Mouse (Mus musculus) stomach, embryonic 14.5 days (tissue): ENCODE results near the gene Fndc3b. TPM values are rescaled to one million over a fixed set of nuclear protein-coding genes. Genes with fewer than 3 reads are reported as not detected.

Source experiments
- ATAC-seq: fragments of 200-750 bp; cut with Nextera tagmentation; 2 replicates; pipeline ENCODE4 v1.8.0; 2017; ENCODE audit warnings: low read depth, moderate TSS enrichment; ENCODE audit not compliant: insufficient number of reproducible peaks, insufficient read depth, low FRiP score
- H3K27ac ChIP-seq: fragments of 300-500 bp; sonication (generic); 2 replicates; pipeline ENCODE4 v1.5.1; 2014; ENCODE audit warnings: mild to moderate bottlenecking, low read length, moderate library complexity, mixed read lengths
- H3K27me3 ChIP-seq: fragments of 300-500 bp; sonication (generic); 2 replicates; pipeline ENCODE4 v1.6.1; 2014; ENCODE audit warnings: low read length, control low read depth, mixed read lengths; ENCODE audit not compliant: control insufficient read depth, insufficient read depth
- H3K36me3 ChIP-seq: fragments of 300-500 bp; sonication (generic); 2 replicates; pipeline ENCODE4 v1.6.1; 2014; ENCODE audit warnings: mild to moderate bottlenecking, control low read depth, low read length, moderate library complexity, mixed read lengths; ENCODE audit not compliant: control insufficient read depth, insufficient read depth
- H3K4me1 ChIP-seq: fragments of 300-500 bp; sonication (generic); 2 replicates; pipeline ENCODE4 v1.6.1; 2014; ENCODE audit warnings: low read length, control low read depth, mixed read lengths; ENCODE audit not compliant: control insufficient read depth, insufficient read depth
- H3K4me2 ChIP-seq: fragments of 300-500 bp; sonication (generic); replicated peaks from 2 replicates; pipeline ENCODE4 v1.6.1; 2014; ENCODE audit warnings: low read depth, low read length, control low read depth
- H3K4me3 ChIP-seq: fragments of 300-500 bp; sonication (generic); 2 replicates; pipeline ENCODE4 v1.5.1; 2014; ENCODE audit warnings: low read depth, low read length, control low read depth
- H3K9ac ChIP-seq: fragments of 300-500 bp; sonication (generic); replicated peaks from 2 replicates; pipeline ENCODE4 v1.6.1; 2014; ENCODE audit warnings: low read depth, mild to moderate bottlenecking, control low read depth, low read length, moderate library complexity, mixed read lengths
- H3K9me3 ChIP-seq: fragments of 300-500 bp; sonication (generic); 2 replicates; pipeline ENCODE4 v1.6.1; 2016; ENCODE audit warnings: low read depth, low read length, control low read depth; ENCODE audit not compliant: control insufficient read depth
- WGBS: fragments of 180-500 bp; shearing (Covaris S2); extraction: QIAGEN DNeasy Blood & Tissue Kit; methylation state at CpG from one replicate; pipeline ENCODE4 v1.1.7; 2014; 5-methylcytosine and 5-hydroxymethylcytosine counted together
- polyA plus RNA-seq: library from polyadenylated mRNA; unstranded; fragments of >200 nt; fragmentation: Nextera tagmentation; extraction: Ambion mirVana; gene quantifications from 2 replicates; pipeline ENCODE4 v1.2.1, GENCODE M21; 2014

The Fndc3b gene
- polyA plus RNA-seq, 1 experiment from 2014 or later, result 33.3 TPM

- H3K27me3 ChIP-seq, result no peaks in the 10 kb centered on the region
- no peak overlapping the region for H3K4me3 ChIP-seq
- H3K4me1 ChIP-seq, result peaks cover 43% of the 10 kb centered on the region
- no peak overlapping the region for H3K4me2 ChIP-seq
- H3K27ac ChIP-seq, result no peak overlapping the region
- no peaks in the 10 kb centered on the region for H3K9me3 ChIP-seq
- ATAC-seq, result no peak
- H3K9ac ChIP-seq, result no peak overlapping the region
- WGBS, result 40% methylated on average over 9 of the region's 9 CpGs
- no peaks in the 10 kb centered on the region for H3K36me3 ChIP-seq
These were observed 58.6 kb downstream of the Fndc3b start for GRCm38 (mm10) chr3:27652451-27653011.

DNA sequence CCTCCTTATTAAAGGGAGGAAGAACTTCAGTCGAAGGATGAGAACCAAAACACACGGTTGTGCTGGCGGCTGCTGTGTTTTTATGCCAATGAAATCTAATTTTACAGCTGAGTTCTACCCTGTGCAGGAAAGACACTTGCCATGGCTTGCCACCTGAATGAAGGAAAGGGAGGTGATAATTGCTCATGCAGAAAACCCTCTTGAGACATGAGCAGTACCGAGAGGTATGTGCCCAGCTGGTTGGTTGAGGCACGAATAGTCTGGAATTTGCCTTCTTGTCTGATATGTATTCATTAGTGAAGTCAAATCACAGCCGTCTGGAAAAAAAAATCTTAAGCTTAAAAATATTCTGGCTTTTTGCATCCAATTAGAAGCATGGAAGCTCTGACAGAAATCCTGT, 59.4 kb downstream of the Fndc3b start:
- H3K9ac ChIP-seq, result no peak overlapping the region
- H3K9me3 ChIP-seq, result no peaks in the 10 kb centered on the region
- H3K27ac ChIP-seq, result no peak overlapping the region
- no peak overlapping the region for H3K4me3 ChIP-seq
- H3K4me1 ChIP-seq, result peaks cover 51% of the 10 kb centered on the region
- 55% methylated on average over 6 of the region's 6 CpGs for whole genome bisulfite sequencing
- no peaks in the 10 kb centered on the region for H3K36me3 ChIP-seq
- no peak for ATAC-seq
- H3K27me3 ChIP-seq, result no peaks in the 10 kb centered on the region
- H3K4me2 ChIP-seq, result no peak overlapping the region

- 85% methylated on average over 11 of the region's 11 CpGs for WGBS
- H3K9me3 ChIP-seq, result no peaks in the 10 kb centered on the region
- no peak for ATAC-seq
- no peak overlapping the region for H3K27ac ChIP-seq
- H3K4me3 ChIP-seq, result no peak overlapping the region
- no peaks in the 10 kb centered on the region for H3K27me3 ChIP-seq
- H3K4me2 ChIP-seq, result no peak overlapping the region
- H3K4me1 ChIP-seq, result peaks cover 45% of the 10 kb centered on the region
- no peaks in the 10 kb centered on the region for H3K36me3 ChIP-seq
- no peak overlapping the region for H3K9ac ChIP-seq
These were observed 61.0 kb downstream of the Fndc3b start for GRCm38 (mm10) chr3:27650083-27650482.

DNA sequence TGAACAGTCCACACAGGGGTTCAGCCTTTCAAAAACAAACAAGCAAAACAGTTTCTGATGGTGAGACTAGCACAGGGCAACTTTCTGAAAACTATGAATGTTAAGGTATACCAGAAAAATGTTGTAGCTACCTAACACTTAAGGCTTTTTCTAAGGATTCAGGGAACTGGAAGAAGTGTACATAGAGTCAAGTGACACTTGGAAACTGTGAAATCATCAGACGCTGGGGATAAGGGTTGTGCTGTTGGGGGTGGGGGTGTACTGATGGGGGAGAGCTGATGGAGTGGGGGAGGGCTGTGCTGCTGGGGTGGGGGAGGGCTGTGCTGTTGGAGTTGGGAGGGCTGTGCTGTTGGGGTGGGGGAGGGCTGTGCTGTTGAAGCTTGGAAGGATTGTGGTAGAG, 61.8 kb downstream of the Fndc3b start:
- Histone ChIP-seq H3K27me3 (no peaks in the 10 kb centered on the region), H3K9me3 (no peaks in the 10 kb centered on the region), H3K4me2 (no peak overlapping the region), H3K4me3 (no peak overlapping the region), H3K9ac (no peak overlapping the region), H3K4me1 (peaks cover 43% of the 10 kb centered on the region), H3K36me3 (no peaks in the 10 kb centered on the region), H3K27ac (no peak overlapping the region)
- 50% methylated on average over 1 of the region's 1 CpGs for WGBS
- no peak for ATAC-seq

GRCm38 (mm10) chr3:27642381-27642780, 68.7 kb downstream of the Fndc3b start:
- Histone ChIP-seq H3K36me3 (peaks cover 2% of the 10 kb centered on the region; the same call in 1 of the 2 replicates), H3K9ac (no peak overlapping the region)
- WGBS, result 89% methylated on average over 6 of the region's 6 CpGs

DNA sequence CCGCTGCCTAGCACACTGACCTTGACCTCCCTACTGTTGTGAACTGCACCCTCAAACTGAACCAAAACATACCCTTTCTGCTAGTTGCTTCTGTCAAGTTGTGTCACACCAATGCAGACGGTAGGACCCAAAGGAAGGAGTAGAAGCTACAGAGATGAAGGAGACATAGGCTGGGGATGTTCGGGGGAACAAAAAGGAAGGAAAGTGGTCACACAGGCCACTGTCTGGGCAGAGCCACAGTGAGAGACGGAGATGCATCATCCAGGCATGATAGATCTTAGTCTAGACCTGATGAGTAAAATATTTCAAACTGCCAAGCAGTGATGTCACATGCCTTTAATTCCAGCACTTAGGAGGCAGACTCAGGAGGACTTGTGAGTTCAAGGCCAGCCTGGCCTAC, 71.4 kb downstream of the Fndc3b start:
- no peaks in the 10 kb centered on the region for H3K9me3 ChIP-seq
- no peak overlapping the region for H3K4me2 ChIP-seq
- 84% methylated on average over 4 of the region's 4 CpGs for WGBS
- H3K27me3 ChIP-seq, result no peaks in the 10 kb centered on the region
- H3K36me3 ChIP-seq, result peaks cover 2% of the 10 kb centered on the region; the same call in 1 of the 2 replicates
- H3K27ac ChIP-seq, result no peak overlapping the region
- ATAC-seq, result no peak
- H3K4me1 ChIP-seq, result no peaks in the 10 kb centered on the region; the same call in 1 of the 2 replicates
- H3K9ac ChIP-seq, result no peak overlapping the region
- no peak overlapping the region for H3K4me3 ChIP-seq

More at GRCm38 (mm10) chr3:27642381-27642780, 68.7 kb downstream of the Fndc3b start:
- no peak for ATAC-seq
- Histone ChIP-seq H3K27me3 (no peaks in the 10 kb centered on the region), H3K4me1 (peaks cover 8% of the 10 kb centered on the region), H3K4me2 (no peak overlapping the region), H3K4me3 (no peak overlapping the region), H3K9me3 (no peaks in the 10 kb centered on the region), H3K27ac (no peak overlapping the region)

DNA sequence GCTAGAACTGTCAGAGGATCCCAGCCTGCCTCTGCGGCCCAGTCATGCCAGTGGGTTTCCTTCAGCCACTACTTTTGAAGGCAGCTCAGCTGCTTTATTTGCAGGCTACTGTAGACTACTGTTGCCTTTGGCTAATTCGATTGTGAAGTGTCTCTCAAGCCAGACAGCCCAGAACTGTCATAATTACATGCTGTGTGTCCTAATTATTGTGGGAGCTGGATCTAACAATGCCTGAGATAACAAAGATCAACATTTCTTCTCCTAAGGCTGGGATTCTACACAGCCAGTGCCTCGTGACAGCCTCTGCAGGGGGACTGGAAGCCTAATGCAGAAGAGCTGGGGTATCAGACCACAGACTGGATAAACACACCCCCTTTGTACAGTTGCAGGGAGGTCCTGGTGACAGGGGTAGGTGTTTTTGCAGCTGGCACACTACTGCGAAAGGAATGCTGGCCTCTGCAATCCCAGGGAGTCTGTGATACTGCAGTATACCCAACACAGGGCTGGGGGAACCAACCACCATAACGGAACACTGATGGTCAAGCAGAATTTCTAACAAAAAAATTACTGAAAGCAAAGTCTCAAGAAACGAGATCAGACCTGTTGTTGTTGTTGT, 74.0 kb downstream of the Fndc3b start:
- H3K9ac ChIP-seq, result no peak overlapping the region
- no peaks in the 10 kb centered on the region; the same call in 1 of the 2 replicates for H3K36me3 ChIP-seq
- 0 out of 2 replicates have a peak, but pooled peaks have one; percentile 35 for ATAC-seq

DNA sequence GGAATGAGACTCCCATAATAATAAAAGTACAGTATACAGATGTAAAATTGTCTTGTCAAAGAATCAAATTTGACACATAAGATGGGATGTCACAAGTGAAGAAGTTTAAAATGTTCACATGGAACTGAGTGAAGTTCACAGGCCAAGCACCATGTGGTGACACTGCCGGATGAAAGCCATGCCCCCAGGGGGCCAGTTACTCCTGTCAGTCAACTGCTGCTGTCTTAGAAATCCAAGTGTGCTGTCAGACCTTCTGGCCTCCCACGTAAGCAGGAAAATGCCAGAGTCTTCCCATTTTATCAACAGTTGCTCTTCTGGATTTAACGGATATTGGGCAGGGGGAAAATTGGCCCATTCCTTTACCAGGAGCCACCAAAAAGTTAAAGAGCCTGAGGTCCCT, 75.3 kb downstream of the Fndc3b start:
- Histone ChIP-seq H3K9me3 (no peaks in the 10 kb centered on the region), H3K4me1 (no peaks in the 10 kb centered on the region; the same call in 1 of the 2 replicates), H3K27me3 (no peaks in the 10 kb centered on the region), H3K4me2 (no peak overlapping the region), H3K9ac (no peak overlapping the region), H3K36me3 (no peaks in the 10 kb centered on the region), H3K27ac (no peak overlapping the region), H3K4me3 (no peak overlapping the region)
- ATAC-seq, result no peak
- 51% methylated on average over 3 of the region's 3 CpGs for WGBS

More for the DNA sequence above, 74.0 kb downstream of the Fndc3b start:
- H3K4me2 ChIP-seq, result no peak overlapping the region
- no peaks in the 10 kb centered on the region; the same call in 1 of the 2 replicates for H3K4me1 ChIP-seq
- WGBS, result 75% methylated on average over 6 of the region's 6 CpGs
- H3K4me3 ChIP-seq, result no peak overlapping the region
- H3K27me3 ChIP-seq, result no peaks in the 10 kb centered on the region
- H3K9me3 ChIP-seq, result no peaks in the 10 kb centered on the region
- no peak overlapping the region for H3K27ac ChIP-seq
